Mouse (Mus musculus) olfactory bulb, adult 2 months (tissue): ENCODE results near the gene Gm7029.

Experiments
- CTCF ChIP-seq: fragments of 200-500 bp; IDR thresholded peaks from 2 replicates; pipeline ENCODE4 v1.5.1; 2012; ENCODE audit warnings: low read depth, mild to moderate bottlenecking, low read length, moderate library complexity; ENCODE audit not compliant: insufficient read depth
- POLR2A ChIP-seq: fragments of 200-500 bp; IDR thresholded peaks from 2 replicates; pipeline ENCODE4 v1.6.1; 2012; ENCODE audit warnings: mild to moderate bottlenecking, low read depth, low read length, moderate library complexity; ENCODE audit not compliant: insufficient read depth

DNA sequence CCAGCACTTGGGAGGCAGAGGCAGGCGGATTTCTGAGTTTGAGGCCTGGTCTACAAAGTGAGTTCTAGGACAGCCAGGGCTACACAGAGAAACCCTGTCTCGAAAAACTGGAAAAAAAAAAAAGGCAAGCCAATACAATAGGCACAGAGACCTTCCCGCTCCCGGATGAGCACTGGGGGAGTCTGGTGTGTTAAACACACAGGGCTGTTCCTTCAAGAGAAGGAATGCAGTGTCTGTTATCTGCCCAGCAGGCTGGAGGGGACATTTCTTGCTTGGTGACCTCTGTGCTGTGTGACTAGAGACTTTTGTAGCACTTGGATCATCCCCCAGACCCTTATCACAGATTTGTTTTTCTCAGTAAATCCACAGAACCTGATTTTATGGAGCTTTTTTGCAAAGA lies 28.0 kb downstream of the Gm7029 start:
- TF ChIP-seq POLR2A (no peak), CTCF (no peak)
